Mouse (Mus musculus): ENCODE measurements around the gene Iqsec2.

- TF ChIP-seq CTCF (IDR thresholded peaks at IDR 0.05; ENCODE audit: borderline replicate concordance, insufficient read depth, low read length) (no peak), POLR2A (IDR thresholded peaks at IDR 0.05; ENCODE audit: low read depth, low read length) (no peak)
These were observed 58.5 kb downstream of the Iqsec2 start for GRCm38 (mm10) chrX:152202422-152203103.
